Mouse (Mus musculus) kidney, postnatal 10 days (tissue): ENCODE data around the gene Atl3.
"Not testable (repeated sequence)": the region's sequence is repeated elsewhere in the genome, so short reads cannot be mapped to it uniquely, and the experiment has no call there.

Experiments
- DNase-seq: peaks from one replicate; pipeline ENCODE4 v3.0.0; 2021; ENCODE audit warnings: mixed read lengths

Atl3 gene

GRCm38 (mm10) chr19:7493352-7494186 is at the start of gene Atl3:
TSS of gene Atl3 (plus strand) at chr19:7494040.
- DNase-seq: peak; percentile 16

DNA sequence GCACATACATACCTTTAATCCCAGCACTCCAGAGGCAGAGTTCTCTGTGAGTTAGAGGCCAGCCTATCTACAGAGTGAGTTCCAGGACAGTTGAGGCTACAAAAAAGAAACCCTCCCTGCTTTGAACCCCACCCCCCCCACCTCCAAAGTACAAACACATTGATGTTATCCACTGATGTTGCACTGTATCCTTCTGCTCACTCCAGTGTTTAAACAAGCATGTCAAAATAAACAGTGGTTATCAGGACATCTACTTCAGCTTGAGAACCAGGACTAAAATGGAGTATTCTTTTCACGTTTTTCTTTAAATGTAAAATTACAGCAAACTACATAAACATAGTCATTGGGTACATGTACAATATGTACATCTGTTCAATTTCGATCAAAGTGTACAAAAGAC is 48.7 kb upstream of the Atl3 start:
- no peak for DNase-seq

DNA sequence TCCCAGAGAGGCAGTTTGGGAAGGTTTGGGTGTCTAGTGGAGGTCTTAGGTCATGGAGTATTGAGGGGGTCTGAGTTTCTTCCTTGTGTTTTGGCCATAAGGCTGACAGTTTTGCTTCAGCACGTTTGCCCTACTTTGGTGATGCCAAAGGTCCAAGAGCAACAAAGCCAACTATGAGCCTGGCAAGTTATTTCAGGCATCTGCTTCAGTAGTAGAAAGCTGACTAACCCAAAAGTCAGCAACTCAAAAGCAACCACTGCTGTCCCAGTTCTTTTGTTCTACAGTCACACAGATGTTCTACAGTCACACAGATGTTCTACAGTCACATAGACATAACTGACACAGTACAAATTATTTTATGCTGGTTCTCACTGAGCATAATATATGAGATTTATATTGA is 48.2 kb upstream of the Atl3 start:
- DNase-seq: no peak

GRCm38 (mm10) chr19:7456803-7457202 is 37.0 kb upstream of the Atl3 start:
- no peak for DNase-seq

GRCm38 (mm10) chr19:7458901-7459300 is 34.9 kb upstream of the Atl3 start:
- no peak for DNase-seq

DNA sequence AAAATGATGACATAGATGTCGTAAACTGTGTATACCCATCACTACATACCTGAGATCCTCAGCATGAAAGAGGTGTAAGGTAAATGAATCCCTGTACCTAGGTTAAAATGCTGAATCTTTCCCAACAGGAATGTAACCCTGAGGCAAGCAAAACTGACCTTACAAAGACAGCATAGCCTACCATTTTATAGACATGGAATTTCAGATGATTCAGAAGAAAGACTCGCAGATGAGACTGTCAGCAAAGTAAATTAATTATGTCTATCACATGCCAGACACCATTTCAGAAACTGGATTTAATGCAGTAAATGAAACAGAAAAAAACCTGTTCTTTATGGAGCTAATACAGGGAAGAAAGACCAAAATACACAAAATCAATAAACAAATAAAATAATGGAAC is 34.5 kb upstream of the Atl3 start:
- no peak for DNase-seq

DNA sequence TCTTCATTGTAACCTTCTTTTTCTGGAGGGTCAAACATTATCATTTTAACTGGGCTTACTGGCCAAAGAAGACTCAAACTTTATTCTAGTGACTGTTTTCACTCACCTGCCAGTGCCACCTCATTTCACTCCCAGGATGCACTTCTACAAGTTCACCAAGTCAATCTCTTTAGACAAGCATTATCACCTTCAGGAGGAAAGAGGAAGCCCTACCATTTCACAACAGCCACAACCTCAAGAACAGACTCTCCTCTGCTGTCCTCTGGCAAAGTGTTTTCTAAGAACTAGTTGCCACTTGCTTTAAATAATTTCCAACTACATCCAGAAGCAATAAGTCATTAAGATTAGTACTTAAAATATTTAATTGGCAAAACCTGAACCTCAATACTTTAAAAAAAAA is 25.9 kb upstream of the Atl3 start:
- DNase-seq: no peak

DNA sequence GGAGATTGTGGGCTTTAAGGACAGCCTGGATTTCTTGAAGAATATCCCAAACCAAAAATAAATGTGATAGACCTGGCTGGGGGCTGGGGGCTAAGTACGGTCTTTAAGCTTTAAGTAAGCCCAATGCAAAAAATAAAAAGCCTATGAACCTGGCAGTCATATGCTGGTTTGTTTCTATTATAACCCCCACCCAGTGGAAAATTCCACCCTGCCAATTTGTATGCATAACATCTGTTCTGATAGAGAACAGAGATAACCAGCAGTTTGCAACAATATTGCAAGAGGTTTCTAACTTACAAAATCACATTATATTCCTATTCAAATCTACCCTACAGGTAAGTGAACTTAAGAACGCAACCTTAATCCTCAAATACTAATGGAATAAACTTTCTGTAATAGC is 23.2 kb upstream of the Atl3 start:
- DNase-seq: no peak

- no peak for DNase-seq
These were observed 14.0 kb upstream of the Atl3 start for GRCm38 (mm10) chr19:7479751-7480248.

- DNase-seq: peak; percentile 52
These were observed 12.1 kb upstream of the Atl3 start for GRCm38 (mm10) chr19:7481541-7482265.

- DNase-seq: no peak
These were observed 11.6 kb upstream of the Atl3 start for GRCm38 (mm10) chr19:7482266-7482598.

GRCm38 (mm10) chr19:7482599-7483511 is 11.0 kb upstream of the Atl3 start, which contains the start of gene Rtn3:
TSS of gene Rtn3 (minus strand) at chr19:7483281.
- peak; percentile 99 for DNase-seq

- DNase-seq: no peak
These were observed 10.3 kb upstream of the Atl3 start for GRCm38 (mm10) chr19:7483512-7483882.

- no peak for DNase-seq
These were observed 9.8 kb upstream of the Atl3 start for GRCm38 (mm10) chr19:7484076-7484475.

DNA sequence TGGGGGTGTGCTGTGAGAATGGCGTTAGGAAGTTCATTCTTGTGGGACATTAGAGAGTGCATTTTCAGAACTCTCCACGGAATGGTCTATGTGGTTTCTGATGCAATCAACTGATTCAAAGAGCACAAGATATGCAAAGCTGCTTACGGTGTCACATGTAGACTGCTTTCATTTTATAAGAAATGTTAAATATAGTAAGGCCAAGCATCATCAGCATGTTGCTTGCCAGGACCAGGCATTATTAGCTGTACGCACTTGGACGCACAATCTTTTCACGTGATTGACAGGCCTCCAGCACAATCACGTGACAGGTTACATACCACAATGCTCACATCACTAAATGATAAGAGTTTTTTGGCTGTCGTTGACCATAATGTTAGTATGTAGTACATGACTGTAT is 6.2 kb upstream of the Atl3 start:
- DNase-seq: no peak

DNA sequence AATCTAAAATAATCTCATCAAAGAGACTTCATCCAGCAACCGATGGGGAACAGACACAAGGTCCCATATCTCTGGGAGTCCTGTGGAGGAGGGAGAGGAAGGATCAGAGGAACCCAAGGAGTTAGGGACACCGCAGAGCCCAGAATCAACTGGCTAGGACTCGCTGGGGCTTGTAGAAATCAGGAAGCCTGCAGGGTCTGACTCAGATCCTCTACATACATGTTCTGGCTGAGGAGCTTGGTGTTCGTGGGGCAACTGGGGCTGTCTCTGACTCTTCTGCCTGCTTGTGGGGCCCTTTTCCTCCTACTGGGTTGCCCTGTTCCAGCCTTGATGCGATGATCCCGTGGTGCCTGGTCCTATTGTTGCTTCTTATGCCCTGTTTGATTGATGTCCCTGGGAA is 1.9 kb upstream of the Atl3 start:
- DNase-seq: no peak

GRCm38 (mm10) chr19:7492682-7493081 is 1.2 kb upstream of the Atl3 start:
- DNase-seq: no peak

- DNase-seq: peak; percentile 96
These were observed 561 bp downstream of the Atl3 start for GRCm38 (mm10) chr19:7494187-7495015.

- DNase-seq: no peak
These were observed 1.6 kb downstream of the Atl3 start for GRCm38 (mm10) chr19:7495221-7496038.

GRCm38 (mm10) chr19:7496070-7496469 is 2.2 kb downstream of the Atl3 start:
- DNase-seq: not testable (repeated sequence)

GRCm38 (mm10) chr19:7498816-7499215 is 5.0 kb downstream of the Atl3 start:
- DNase-seq: no peak
